Mouse (Mus musculus) MEL (cell line): ENCODE measurements around the gene Igsf8. TPM values are rescaled to one million over a fixed set of nuclear protein-coding genes. Genes with fewer than 3 reads are reported as not detected.

Source experiments
- DNase-seq: peaks from one replicate; pipeline ENCODE4 v3.0.0; 2011; ENCODE audit warnings: low read depth, low spot score
- H3K27ac ChIP-seq: 2 replicates; pipeline ENCODE4 v1.5.1; 2012; ENCODE audit warnings: low read depth, mild to moderate bottlenecking, control low read depth, low read length, moderate library complexity; ENCODE audit not compliant: control insufficient read depth
- H3K27me3 ChIP-seq, 2 experiments: fragments of 150-350 bp in 1 of 2; sonication (generic) in 1 of 2; 2 replicates each; pipeline ENCODE4 v1.6.1; 2012; ENCODE audit warnings: low read length in 2 of 2, mild to moderate bottlenecking in 2 of 2, improper control_type of control experiment in 1 of 2, moderate library complexity in 1 of 2; ENCODE audit not compliant: insufficient read depth in 2 of 2, control insufficient read depth in 1 of 2
- H3K36me3 ChIP-seq, 2 experiments: 2 replicates each; pipeline ENCODE4 v1.6.1; 2012 to 2014; ENCODE audit warnings: low read length in 2 of 2, improper control_type of control experiment in 1 of 2, inconsistent platforms in 1 of 2, mild to moderate bottlenecking in 1 of 2; ENCODE audit not compliant: insufficient read depth in 2 of 2, control insufficient read depth in 1 of 2
- H3K4me1 ChIP-seq, 2 experiments: fragments of 150-350 bp in 1 of 2; sonication (generic) in 1 of 2; 2 replicates each; pipeline ENCODE4 v1.6.1; 2012; ENCODE audit warnings: low read length in 2 of 2, improper control_type of control experiment in 1 of 2, mild to moderate bottlenecking in 1 of 2; ENCODE audit not compliant: insufficient read depth in 2 of 2, control insufficient read depth in 1 of 2
- H3K4me3 ChIP-seq, 2 experiments: fragments of 150-350 bp in 1 of 2; sonication (generic) in 1 of 2; 2 replicates each; pipeline ENCODE4 v1.5.1; 2012; ENCODE audit warnings: low read depth in 2 of 2, low read length in 2 of 2, mild to moderate bottlenecking in 2 of 2, moderate library complexity in 2 of 2, control low read depth in 1 of 2, improper control_type of control experiment in 1 of 2; ENCODE audit not compliant: control insufficient read depth in 1 of 2, insufficient read depth in 1 of 2
- H3K79me2 ChIP-seq: 2 replicates; pipeline ENCODE4 v1.6.1; 2012; ENCODE audit warnings: mild to moderate bottlenecking, low read length, moderate library complexity; ENCODE audit not compliant: control insufficient read depth, poor library complexity, insufficient read depth
- H3K9ac ChIP-seq: 2 replicates; pipeline ENCODE4 v1.6.1; 2012; ENCODE audit warnings: low read depth, mild to moderate bottlenecking, control low read depth, low read length, moderate library complexity; ENCODE audit not compliant: control insufficient read depth, poor library complexity, severe bottlenecking
- H3K9me3 ChIP-seq: fragments of 150-350 bp; sonication (generic); replicated peaks from 2 replicates; pipeline ENCODE4 v1.6.1; 2012; ENCODE audit warnings: mild to moderate bottlenecking, low read length, improper control_type of control experiment, moderate library complexity; ENCODE audit not compliant: insufficient read depth
- BHLHE40 ChIP-seq: IDR thresholded peaks from 2 replicates; pipeline ENCODE4 v1.6.1; 2012; ENCODE audit warnings: low read depth, mild to moderate bottlenecking, inconsistent platforms, low read length, improper control_type of control experiment, borderline replicate concordance
- CHD1 ChIP-seq: IDR thresholded peaks from 2 replicates; pipeline ENCODE4 v1.6.1; 2012; ENCODE audit warnings: low read depth, mild to moderate bottlenecking, inconsistent platforms, low read length, improper control_type of control experiment
- CHD2 ChIP-seq: IDR thresholded peaks from 2 replicates; pipeline ENCODE4 v1.6.1; 2011; ENCODE audit warnings: low read length, improper control_type of control experiment
- CTCF ChIP-seq, 3 experiments: IDR thresholded peaks in 2 of 3; conservative IDR thresholded peaks in 1 of 3; 2 replicates each; pipeline ENCODE4 v1.5.1; 2011 to 2012; ENCODE audit warnings: low read length in 3 of 3, low read depth in 2 of 3, mild to moderate bottlenecking in 2 of 3, improper control_type of control experiment in 1 of 3, inconsistent platforms in 1 of 3, mixed read lengths in 1 of 3, moderate library complexity in 1 of 3; ENCODE audit not compliant: control insufficient read depth in 1 of 3, insufficient read depth in 1 of 3, poor library complexity in 1 of 3, severe bottlenecking in 1 of 3
- EP300 ChIP-seq, 2 experiments: IDR thresholded peaks; 2 replicates each; pipeline ENCODE4 v1.6.1; 2011; ENCODE audit warnings: improper control_type of control experiment in 2 of 2, low read length in 2 of 2, low read depth in 1 of 2, mild to moderate bottlenecking in 1 of 2
- ETS1 ChIP-seq: IDR thresholded peaks from 2 replicates; pipeline ENCODE4 v1.6.1; 2012; ENCODE audit warnings: low read depth, mild to moderate bottlenecking, inconsistent platforms, low read length, improper control_type of control experiment, moderate library complexity
- GABPA ChIP-seq: IDR thresholded peaks from 2 replicates; pipeline ENCODE4 v1.6.1; 2012; ENCODE audit warnings: low read depth, mild to moderate bottlenecking, inconsistent platforms, low read length, improper control_type of control experiment, moderate library complexity
- HCFC1 ChIP-seq: IDR thresholded peaks from 2 replicates; pipeline ENCODE4 v1.6.1; 2012; ENCODE audit warnings: low read depth, mild to moderate bottlenecking, inconsistent platforms, low read length, improper control_type of control experiment, moderate library complexity
- KAT2A ChIP-seq: conservative IDR thresholded peaks from 2 replicates; pipeline ENCODE4 v1.6.1; 2012; ENCODE audit warnings: low read depth, low read length, improper control_type of control experiment, inconsistent platforms
- MAX ChIP-seq: IDR thresholded peaks from 2 replicates; pipeline ENCODE4 v1.6.1; 2011; ENCODE audit warnings: low read length, improper control_type of control experiment
- MAZ ChIP-seq: IDR thresholded peaks from 2 replicates; pipeline ENCODE4 v1.6.1; 2012; ENCODE audit warnings: low read depth, mild to moderate bottlenecking, inconsistent platforms, low read length, improper control_type of control experiment
- NELFE ChIP-seq: IDR thresholded peaks from 2 replicates; pipeline ENCODE4 v1.6.1; 2011; ENCODE audit warnings: low read depth, low read length, improper control_type of control experiment
- NRF1 ChIP-seq: IDR thresholded peaks from 2 replicates; pipeline ENCODE4 v1.6.1; 2014; ENCODE audit warnings: low read depth, mild to moderate bottlenecking, inconsistent platforms, low read length, improper control_type of control experiment, moderate library complexity; ENCODE audit not compliant: poor library complexity, insufficient read depth, severe bottlenecking
- RAD21 ChIP-seq: IDR thresholded peaks from 2 replicates; pipeline ENCODE4 v1.6.1; 2011; ENCODE audit warnings: mild to moderate bottlenecking, low read depth, low read length, improper control_type of control experiment
- RCOR1 ChIP-seq: IDR thresholded peaks from 2 replicates; pipeline ENCODE4 v1.6.1; 2012; ENCODE audit warnings: low read depth, mild to moderate bottlenecking, inconsistent platforms, low read length, improper control_type of control experiment
- SIN3A ChIP-seq: IDR thresholded peaks from 2 replicates; pipeline ENCODE4 v1.6.1; 2012; ENCODE audit warnings: low read length, improper control_type of control experiment, inconsistent platforms
- TAL1 ChIP-seq: IDR thresholded peaks from 2 replicates; pipeline ENCODE4 v1.6.1; 2012; ENCODE audit warnings: mild to moderate bottlenecking, inconsistent platforms, low read length, moderate library complexity, mixed read lengths
- UBTF ChIP-seq: IDR thresholded peaks from 2 replicates; pipeline ENCODE4 v1.6.1; 2012; ENCODE audit warnings: low read depth, mild to moderate bottlenecking, inconsistent platforms, low read length, improper control_type of control experiment, moderate library complexity, borderline replicate concordance; ENCODE audit not compliant: insufficient read depth
- ZMIZ1 ChIP-seq: IDR thresholded peaks from 2 replicates; pipeline ENCODE4 v1.6.1; 2012; ENCODE audit warnings: low read depth, mild to moderate bottlenecking, inconsistent platforms, low read length, improper control_type of control experiment, moderate library complexity
- polyA plus RNA-seq, 2 experiments: library from polyadenylated mRNA; stranded (reverse) in 1 of 2; unstranded in 1 of 2; fragments of >175 nt in 1 of 2; fragments of >200 nt in 1 of 2; gene quantifications; 2 replicates each; pipeline versions ENCODE4 v1.2.1 to v1.2.4; 2012; ENCODE audit warnings: low replicate concordance in 2 of 2, low read depth in 1 of 2; ENCODE audit not compliant: insufficient read length in 2 of 2, insufficient read depth in 1 of 2, missing spikeins in 1 of 2
- total RNA-seq: library from RNA; depleted of rRNA; stranded (reverse); fragments of 300-350 nt; gene quantifications from 2 replicates; pipeline ENCODE4 v1.2.3, GENCODE M21; 2012

Igsf8 gene
- total and polyA plus RNA-seq, 3 experiments: 88.0 to 97.2 TPM; not detected in 1

DNA sequence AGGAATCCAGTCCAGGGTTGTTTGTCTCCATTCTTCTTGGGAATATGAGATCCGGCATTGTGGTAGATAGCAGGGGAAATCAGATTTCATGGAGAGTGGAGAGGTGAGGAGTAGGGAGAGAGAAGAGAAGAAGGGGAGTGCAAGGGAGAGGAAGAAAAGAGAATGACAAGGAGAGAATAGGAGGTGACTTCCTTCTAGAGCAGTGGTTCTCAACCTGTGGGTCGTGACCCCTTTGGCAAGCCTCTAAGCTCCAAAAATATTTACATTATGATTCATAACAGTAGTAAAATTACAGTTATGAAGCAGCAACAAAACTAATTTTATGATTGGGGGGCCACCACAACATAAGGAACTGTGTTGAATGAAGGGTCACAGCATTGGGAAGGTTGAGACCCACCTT lies 71.5 kb downstream of the Igsf8 start:
- H3K9me3 ChIP-seq: no peaks in the 10 kb centered on the region
- H3K27ac ChIP-seq: no peak overlapping the region
- H3K79me2 ChIP-seq: no peaks in the 10 kb centered on the region
- no peak for TF ChIP-seq KAT2A
- no peak for TF ChIP-seq CHD2
- TF ChIP-seq NRF1: no peak
- no peak for TF ChIP-seq MAX
- no peak for TF ChIP-seq ZMIZ1
- no peak for TF ChIP-seq GABPA
- no peak for TF ChIP-seq MAZ
- TF ChIP-seq NELFE: no peak
- no peak for TF ChIP-seq EP300 (IDR thresholded peaks at IDR 0.05; ENCODE audit: low read depth in 1 of 2, low read length in 2 of 2)
- no peak for TF ChIP-seq ETS1
- no peak for DNase-seq
- peaks cover 3 to 15% of the 10 kb centered on the region in 2 experiments for H3K27me3 ChIP-seq
- no peak overlapping the region for H3K4me3 ChIP-seq
- H3K9ac ChIP-seq: no peak overlapping the region
- peaks cover 0 to 3% of the 10 kb centered on the region in 2 experiments; a peak in 1 of 4 replicates for H3K4me1 ChIP-seq
- no peaks in the 10 kb centered on the region for H3K36me3 ChIP-seq

DNA sequence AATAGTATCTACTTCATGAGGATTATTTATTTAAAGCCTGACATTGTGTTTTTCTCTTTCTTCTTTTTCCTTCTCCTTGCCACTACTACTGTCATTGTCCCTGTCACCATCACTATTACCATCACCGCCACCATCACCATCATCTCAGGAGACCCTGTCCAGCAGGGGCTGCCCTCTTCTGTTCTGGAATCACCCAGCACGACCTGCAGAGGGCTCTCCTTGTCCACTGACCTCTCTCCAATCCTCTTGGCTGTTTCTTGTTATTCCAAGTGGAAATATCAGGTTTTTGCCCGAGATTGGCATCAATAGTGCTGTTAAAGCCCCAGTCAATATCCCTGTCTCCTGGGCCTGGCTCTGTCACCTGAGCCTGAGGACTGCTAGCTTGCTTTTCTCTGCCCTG lies 72.1 kb downstream of the Igsf8 start:
- Histone ChIP-seq H3K9ac (no peak overlapping the region), H3K9me3 (no peaks in the 10 kb centered on the region), H3K79me2 (no peaks in the 10 kb centered on the region), H3K4me3 (no peak overlapping the region), H3K36me3 (no peaks in the 10 kb centered on the region), H3K27ac (no peak overlapping the region), H3K4me1 (peaks cover 0 to 3% of the 10 kb centered on the region in 2 experiments; a peak in 1 of 4 replicates), H3K27me3 (peaks cover 5 to 15% of the 10 kb centered on the region in 2 experiments)
- TF ChIP-seq CTCF (IDR thresholded peaks at IDR 0.05 in 2 of 3, conservative IDR thresholded peaks at IDR 0.05 in 1 of 3; ENCODE audit: control insufficient read depth in 1 of 3, insufficient read depth in 1 of 3, low read depth in 2 of 3, low read length in 3 of 3, poor library complexity in 1 of 3, severe bottlenecking in 1 of 3) (no peak), RCOR1 (no peak), RAD21 (no peak), BHLHE40 (no peak), SIN3A (no peak), TAL1 (no peak), ZMIZ1 (no peak), EP300 (IDR thresholded peaks at IDR 0.05; ENCODE audit: low read depth in 1 of 2, low read length in 2 of 2) (no peak), NELFE (no peak), ETS1 (no peak), MAX (no peak), UBTF (no peak), CHD1 (no peak), HCFC1 (no peak)
- DNase-seq: no peak
